Mouse (Mus musculus) neural tube, embryonic 14.5 days (tissue): ENCODE results near the gene Gm20388. TPM values are rescaled to one million over a fixed set of nuclear protein-coding genes. Genes with fewer than 3 reads are reported as not detected.

ENCODE experiments used
- ATAC-seq: fragments of 200-750 bp; cut with Nextera tagmentation; 2 replicates; pipeline ENCODE4 v1.8.0; 2017; ENCODE audit warnings: low read depth, mild to moderate bottlenecking, moderate TSS enrichment, moderate library complexity
- H3K27ac ChIP-seq: fragments of 300-500 bp; sonication (generic); 2 replicates; pipeline ENCODE4 v1.5.1; 2014; ENCODE audit warnings: low read depth, mild to moderate bottlenecking, control low read depth, low read length, moderate library complexity, mixed read lengths
- H3K27me3 ChIP-seq: fragments of 300-500 bp; sonication (generic); 2 replicates; pipeline ENCODE4 v1.6.1; 2014; ENCODE audit warnings: low read length; ENCODE audit not compliant: control insufficient read depth, insufficient read depth
- H3K36me3 ChIP-seq: fragments of 300-500 bp; sonication (generic); 2 replicates; pipeline ENCODE4 v1.6.1; 2014; ENCODE audit warnings: low read length, mixed read lengths; ENCODE audit not compliant: control insufficient read depth, insufficient read depth
- H3K4me1 ChIP-seq: fragments of 300-500 bp; sonication (generic); 2 replicates; pipeline ENCODE4 v1.6.1; 2014; ENCODE audit warnings: low read length; ENCODE audit not compliant: control insufficient read depth, insufficient read depth
- H3K4me2 ChIP-seq: fragments of 300-500 bp; sonication (generic); 2 replicates; pipeline ENCODE4 v1.6.1; 2014; ENCODE audit warnings: mild to moderate bottlenecking, low read depth, low read length, control low read depth
- H3K4me3 ChIP-seq: fragments of 300-500 bp; sonication (generic); 2 replicates; pipeline ENCODE4 v1.5.1; 2014; ENCODE audit warnings: low read depth, low read length, control low read depth, mixed read lengths
- H3K9ac ChIP-seq: fragments of 300-500 bp; sonication (generic); replicated peaks from 2 replicates; pipeline ENCODE4 v1.6.1; 2014; ENCODE audit warnings: low read depth, mild to moderate bottlenecking, control low read depth, low read length, mixed read lengths
- H3K9me3 ChIP-seq: fragments of 300-500 bp; sonication (generic); 2 replicates; pipeline ENCODE4 v1.6.1; 2016; ENCODE audit warnings: low read length; ENCODE audit not compliant: control insufficient read depth
- WGBS: fragments of 180-500 bp; shearing (Covaris S2); extraction: QIAGEN DNeasy Blood & Tissue Kit; methylation state at CpG from one replicate; pipeline ENCODE4 v1.1.7; 2014; 5-methylcytosine and 5-hydroxymethylcytosine counted together
- polyA plus RNA-seq: library from polyadenylated mRNA; unstranded; fragments of >200 nt; fragmentation: Nextera tagmentation; extraction: Ambion mirVana; gene quantifications from 2 replicates; pipeline ENCODE4 v1.2.1, GENCODE M21; 2014

Gene Gm20388
- polyA plus RNA-seq, 1 experiment from 2014 or later = 10.3 TPM

DNA sequence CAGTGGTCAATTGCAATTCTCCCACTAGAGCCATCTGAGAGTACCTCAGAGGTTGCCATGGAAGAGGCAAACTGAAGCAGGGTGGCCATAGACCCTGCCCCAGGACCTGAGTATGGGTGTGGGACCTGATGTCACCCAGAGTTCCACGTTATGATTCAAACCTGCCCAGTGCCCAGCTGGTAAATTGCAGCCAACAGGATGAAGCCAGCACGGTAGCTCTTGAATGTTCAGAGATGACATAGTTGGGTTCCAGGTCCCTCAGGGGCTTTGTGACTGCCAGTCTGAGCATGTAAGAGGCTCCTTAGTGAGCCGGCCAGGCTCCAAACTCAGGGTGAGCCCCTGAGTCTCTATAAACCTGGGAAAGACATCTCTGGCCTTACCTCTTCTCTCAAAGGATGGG, 2615.4 kb downstream of the Gm20388 start:
- H3K27me3 ChIP-seq = no peaks in the 10 kb centered on the region
- H3K27ac ChIP-seq = no peak overlapping the region
- WGBS = 80% methylated on average over 3 of the region's 3 CpGs
- no peaks in the 10 kb centered on the region for H3K9me3 ChIP-seq
- H3K4me2 ChIP-seq = no peak overlapping the region
- ATAC-seq = no peak
- H3K4me1 ChIP-seq = peaks cover 24% of the 10 kb centered on the region
- H3K9ac ChIP-seq = no peak overlapping the region
- no peak overlapping the region for H3K4me3 ChIP-seq
- H3K36me3 ChIP-seq = no peaks in the 10 kb centered on the region

DNA sequence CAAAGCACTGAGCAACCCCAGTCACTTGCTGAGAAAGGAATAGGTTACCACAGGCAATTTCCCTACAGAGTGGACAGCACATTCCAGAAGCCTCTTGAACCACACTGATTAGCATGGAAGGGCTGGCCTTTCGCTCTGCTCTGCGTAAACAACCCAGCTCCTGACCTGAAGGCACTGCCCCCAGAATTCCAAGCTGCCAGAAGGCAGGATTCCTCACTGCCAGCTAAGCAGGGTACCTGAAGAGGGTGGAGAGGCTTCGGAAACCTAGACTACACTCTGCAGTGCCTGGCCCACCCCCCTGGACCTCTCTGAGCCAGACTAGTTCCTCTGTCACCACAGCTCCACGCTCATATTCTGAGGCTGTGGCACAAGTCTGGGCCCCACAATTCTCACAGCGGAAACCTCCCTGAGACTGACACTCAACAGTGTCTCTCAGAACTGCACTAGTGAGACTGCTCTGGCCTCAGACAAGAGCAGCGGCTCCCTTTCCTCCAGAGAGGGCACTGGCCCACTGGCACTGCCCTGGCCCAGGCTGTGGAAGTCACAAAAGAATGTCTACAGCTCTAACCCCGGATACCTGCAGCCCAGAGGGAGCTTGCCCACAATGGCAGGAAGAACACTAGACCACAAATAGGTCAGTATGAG, 2616.0 kb downstream of the Gm20388 start:
- 78% methylated on average over 7 of the region's 7 CpGs for WGBS

DNA sequence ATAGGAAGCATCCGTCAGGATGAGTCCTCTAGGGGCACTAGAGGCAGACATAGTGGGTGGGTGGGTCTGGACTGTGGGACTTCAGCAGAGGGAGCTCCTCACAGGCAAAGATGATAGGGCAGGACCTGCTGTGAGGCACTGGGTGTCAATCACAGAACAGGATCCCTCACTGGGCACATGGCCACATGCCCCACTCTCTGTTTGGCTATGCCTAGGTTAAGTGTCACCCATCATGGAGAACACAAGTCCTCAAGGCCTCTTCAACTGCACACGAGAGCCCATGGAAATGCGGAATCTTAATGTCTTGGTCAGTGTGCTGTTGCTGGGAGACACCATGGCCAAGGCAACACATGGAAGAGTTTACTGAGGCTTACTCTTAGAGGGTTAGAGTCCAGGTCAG, 2617.3 kb downstream of the Gm20388 start:
- no peak overlapping the region for H3K9ac ChIP-seq
- H3K4me2 ChIP-seq = no peak overlapping the region
- no peak for ATAC-seq
- 91% methylated on average over 3 of the region's 3 CpGs for WGBS
- no peak overlapping the region for H3K4me3 ChIP-seq
- no peak overlapping the region for H3K27ac ChIP-seq
- H3K4me1 ChIP-seq = peaks cover 21% of the 10 kb centered on the region
- no peaks in the 10 kb centered on the region for H3K36me3 ChIP-seq
- no peaks in the 10 kb centered on the region for H3K9me3 ChIP-seq
- no peaks in the 10 kb centered on the region for H3K27me3 ChIP-seq

More for the DNA sequence above, 2616.0 kb downstream of the Gm20388 start:
- H3K27me3 ChIP-seq = no peaks in the 10 kb centered on the region
- no peak overlapping the region for H3K4me2 ChIP-seq
- no peaks in the 10 kb centered on the region for H3K9me3 ChIP-seq
- H3K9ac ChIP-seq = no peak overlapping the region
- H3K4me1 ChIP-seq = peaks cover 24% of the 10 kb centered on the region
- no peak for ATAC-seq
- no peak overlapping the region for H3K27ac ChIP-seq
- no peak overlapping the region for H3K4me3 ChIP-seq
- H3K36me3 ChIP-seq = no peaks in the 10 kb centered on the region

DNA sequence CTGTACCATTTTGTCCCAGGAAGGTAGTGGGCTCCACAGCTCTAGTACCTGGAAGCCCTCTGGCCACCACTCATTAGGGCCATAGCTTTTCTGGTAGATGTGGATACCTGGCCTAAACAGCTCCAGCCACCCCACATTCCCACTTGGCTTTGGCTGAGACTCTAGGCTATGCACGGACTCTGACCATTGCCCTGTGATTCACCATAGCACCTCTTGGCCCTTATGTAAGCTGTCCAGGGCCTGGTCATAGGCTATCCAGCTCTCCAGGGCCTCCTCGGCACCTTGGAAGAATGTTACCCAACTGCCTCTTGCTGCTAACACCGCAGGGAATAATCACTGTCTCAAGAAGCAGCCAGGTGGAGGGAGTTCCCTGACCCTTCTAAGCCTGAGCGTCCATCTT, 2618.5 kb downstream of the Gm20388 start:
- WGBS = 93% methylated on average over 4 of the region's 4 CpGs
- Histone ChIP-seq H3K4me2 (no peak overlapping the region), H3K4me3 (no peak overlapping the region), H3K9ac (no peak overlapping the region), H3K27me3 (no peaks in the 10 kb centered on the region), H3K9me3 (no peaks in the 10 kb centered on the region), H3K4me1 (peaks cover 9% of the 10 kb centered on the region; the same call in 1 of the 2 replicates), H3K36me3 (no peaks in the 10 kb centered on the region), H3K27ac (no peak overlapping the region)
- ATAC-seq = no peak

DNA sequence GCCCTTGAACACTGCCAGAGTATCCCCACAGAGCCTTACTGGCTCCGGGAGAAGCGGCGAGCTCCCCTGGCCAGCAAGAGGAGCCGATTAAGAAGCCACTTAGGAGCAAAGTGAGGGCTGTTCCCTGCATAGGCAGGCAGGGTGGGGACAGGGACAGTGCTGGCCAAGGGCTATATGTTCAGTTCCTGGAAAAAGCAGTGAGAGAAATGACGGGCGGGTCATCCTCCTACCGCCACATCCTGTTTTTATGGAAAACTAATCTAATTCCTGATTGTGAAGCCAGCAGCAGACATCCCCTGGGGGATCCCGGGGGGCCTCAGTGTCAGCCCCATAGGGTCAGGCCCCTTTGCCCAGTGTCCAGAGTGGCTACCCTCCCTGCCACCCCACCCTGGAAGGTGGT, 2620.7 kb downstream of the Gm20388 start:
- no peak overlapping the region for H3K4me2 ChIP-seq
- WGBS = 87% methylated on average over 8 of the region's 8 CpGs
- H3K4me1 ChIP-seq = no peaks in the 10 kb centered on the region
- no peaks in the 10 kb centered on the region for H3K27me3 ChIP-seq
- no peaks in the 10 kb centered on the region for H3K36me3 ChIP-seq
- H3K9me3 ChIP-seq = no peaks in the 10 kb centered on the region
- no peak for ATAC-seq
- H3K4me3 ChIP-seq = no peak overlapping the region
- H3K9ac ChIP-seq = no peak overlapping the region
- no peak overlapping the region for H3K27ac ChIP-seq

DNA sequence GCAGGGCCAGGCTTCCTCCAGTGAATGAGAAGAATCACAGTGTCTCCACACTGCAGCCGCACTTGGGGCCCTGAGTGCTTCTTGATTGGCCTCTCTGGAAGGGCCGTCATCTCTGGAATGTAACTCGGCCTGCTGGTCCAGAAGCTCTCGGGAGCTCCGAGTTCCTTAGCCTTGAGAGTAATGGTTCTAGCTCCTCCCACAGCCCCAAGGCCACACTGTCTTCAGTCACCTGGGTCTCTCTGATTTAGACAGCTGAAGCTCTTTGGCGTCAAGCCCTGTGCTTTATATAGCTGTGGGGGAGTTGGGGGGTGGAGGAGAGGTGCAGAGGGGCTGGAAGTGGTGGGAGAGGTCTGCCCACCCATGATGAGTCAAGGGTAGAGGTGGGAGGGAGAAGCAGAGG, 2626.4 kb downstream of the Gm20388 start:
- no peak overlapping the region for H3K9ac ChIP-seq
- WGBS = 46% methylated on average over 6 of the region's 6 CpGs
- H3K9me3 ChIP-seq = no peaks in the 10 kb centered on the region
- H3K4me1 ChIP-seq = no peaks in the 10 kb centered on the region
- ATAC-seq = no peak
- no peaks in the 10 kb centered on the region for H3K36me3 ChIP-seq
- H3K4me2 ChIP-seq = no peak overlapping the region
- no peak overlapping the region for H3K4me3 ChIP-seq
- H3K27ac ChIP-seq = no peak overlapping the region
- no peaks in the 10 kb centered on the region for H3K27me3 ChIP-seq

DNA sequence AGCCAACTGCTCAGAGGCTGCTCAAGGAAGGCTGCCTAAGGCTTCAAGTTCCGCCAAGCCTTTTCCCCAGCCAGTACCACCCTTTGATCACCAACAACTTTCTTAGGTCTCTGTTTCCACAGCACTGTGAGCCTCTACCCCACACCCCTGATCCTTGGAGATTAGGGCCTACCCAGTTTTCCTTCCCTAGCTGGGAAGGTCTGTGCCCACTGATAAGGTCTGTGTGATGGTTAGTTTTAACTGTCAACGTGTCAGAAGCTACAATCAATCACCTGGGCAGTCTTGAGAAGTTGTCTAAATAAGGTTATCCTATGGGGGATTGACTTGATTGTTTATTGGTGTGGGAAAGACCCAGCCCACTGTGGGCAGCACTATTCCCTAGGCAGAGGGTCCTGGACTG, 2627.2 kb downstream of the Gm20388 start:
- Histone ChIP-seq H3K4me2 (no peak overlapping the region), H3K9me3 (no peaks in the 10 kb centered on the region), H3K4me1 (no peaks in the 10 kb centered on the region), H3K4me3 (no peak overlapping the region), H3K36me3 (no peaks in the 10 kb centered on the region), H3K27ac (no peak overlapping the region), H3K27me3 (no peaks in the 10 kb centered on the region), H3K9ac (no peak overlapping the region)
- no peak for ATAC-seq
- WGBS = 88% methylated on average over 2 of the region's 2 CpGs

DNA sequence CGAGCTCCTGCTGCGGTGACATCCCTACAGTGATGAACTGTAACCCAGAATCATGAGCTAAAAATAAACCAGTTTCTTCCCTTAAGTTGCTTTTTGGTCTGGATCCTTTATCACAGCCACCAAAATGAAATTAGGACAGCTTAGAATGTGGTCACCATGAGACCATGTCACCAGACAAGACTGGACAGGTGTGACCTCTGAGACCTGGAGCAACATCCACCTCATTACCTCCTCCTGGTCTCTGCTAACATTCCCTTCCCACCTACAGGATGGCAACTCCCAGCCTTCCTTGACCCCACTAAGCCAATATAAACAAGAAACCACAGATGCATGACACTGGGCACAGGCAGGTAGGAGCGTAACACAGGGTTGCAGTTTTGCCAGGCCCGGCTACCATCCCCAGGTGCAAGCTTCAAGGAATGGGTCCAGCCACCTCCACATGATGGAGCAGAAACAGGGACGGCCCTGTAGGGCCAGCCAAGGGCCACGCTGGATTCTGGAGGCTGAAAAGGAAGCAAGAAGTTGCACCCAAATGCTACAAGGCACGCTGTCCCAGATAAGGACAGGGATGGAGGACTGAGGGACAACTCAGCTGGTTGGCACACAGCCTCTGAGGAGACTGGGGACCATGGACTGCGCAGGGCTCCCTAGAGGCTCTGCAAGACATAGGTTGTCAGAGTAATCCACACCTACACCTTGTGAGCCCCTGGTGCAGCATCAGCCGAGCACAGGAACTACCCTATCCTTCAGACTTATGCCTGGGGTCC, 2627.9 kb downstream of the Gm20388 start:
- 95% methylated on average over 9 of the region's 9 CpGs for WGBS
- H3K4me2 ChIP-seq = no peak overlapping the region
- no peak overlapping the region for H3K9ac ChIP-seq
- H3K27ac ChIP-seq = no peak overlapping the region
- H3K36me3 ChIP-seq = no peaks in the 10 kb centered on the region
- no peaks in the 10 kb centered on the region for H3K27me3 ChIP-seq
- no peak for ATAC-seq
- no peak overlapping the region for H3K4me3 ChIP-seq
- H3K9me3 ChIP-seq = no peaks in the 10 kb centered on the region
- no peaks in the 10 kb centered on the region for H3K4me1 ChIP-seq

DNA sequence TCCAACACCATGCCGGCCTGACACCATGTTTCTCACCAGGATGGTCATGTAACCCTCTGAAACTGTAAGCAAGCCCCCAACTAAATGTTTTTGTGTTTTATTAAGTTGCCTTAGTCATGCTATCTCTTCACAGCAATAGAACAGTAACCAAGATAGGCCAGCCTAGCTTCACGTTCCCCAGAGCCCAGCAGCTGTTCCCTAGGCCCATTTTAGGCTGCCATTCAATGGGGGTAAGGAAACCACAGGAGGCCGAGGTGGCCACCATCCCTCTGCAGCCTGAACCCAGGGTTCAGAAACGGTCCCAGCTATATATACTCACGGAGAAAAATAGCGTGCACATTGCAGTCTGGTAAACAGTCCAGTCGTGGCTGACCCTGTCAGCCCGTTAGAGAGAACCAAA, 2633.5 kb downstream of the Gm20388 start:
- no peak overlapping the region for H3K9ac ChIP-seq
- WGBS = 91% methylated on average over 8 of the region's 8 CpGs
- H3K4me3 ChIP-seq = no peak overlapping the region
- ATAC-seq = no peak
- no peaks in the 10 kb centered on the region for H3K27me3 ChIP-seq
- H3K27ac ChIP-seq = no peak overlapping the region
- H3K4me1 ChIP-seq = no peaks in the 10 kb centered on the region
- H3K36me3 ChIP-seq = no peaks in the 10 kb centered on the region
- no peaks in the 10 kb centered on the region for H3K9me3 ChIP-seq
- H3K4me2 ChIP-seq = no peak overlapping the region
